Mouse (Mus musculus) brown adipose tissue, adult 24 weeks (tissue): Measurements from ENCODE around the gene Gm10024. TPM values are rescaled to one million over a fixed set of nuclear protein-coding genes. Genes with fewer than 3 reads are reported as not detected.
"Not testable (repeated sequence)": the region's sequence is repeated elsewhere in the genome, so short reads cannot be mapped to it uniquely, and the experiment has no call there.

ENCODE experiments used
- H3K27ac ChIP-seq: fragments of 200-500 bp; replicated peaks from 2 replicates; pipeline ENCODE4 v1.5.1; 2012; ENCODE audit warnings: low read depth, mild to moderate bottlenecking, low read length
- H3K4me1 ChIP-seq: fragments of 200-500 bp; 2 replicates; pipeline ENCODE4 v1.6.1; 2012; ENCODE audit warnings: low read length, mixed read lengths; ENCODE audit not compliant: control insufficient read depth, insufficient read depth, insufficient read length
- H3K4me3 ChIP-seq: fragments of 200-500 bp; 2 replicates; pipeline ENCODE4 v1.5.1; 2012; ENCODE audit warnings: low read depth, mild to moderate bottlenecking, low read length, moderate library complexity; ENCODE audit not compliant: insufficient read depth
- polyA plus RNA-seq: library from polyadenylated mRNA; stranded (reverse); fragments of >200 nt; gene quantifications from 2 replicates; pipeline ENCODE4 v1.2.4, GENCODE M21; 2012; ENCODE audit not compliant: missing spikeins, insufficient read depth, insufficient read length

Gene Gm10024
- not detected in 2 replicates for polyA plus RNA-seq

DNA sequence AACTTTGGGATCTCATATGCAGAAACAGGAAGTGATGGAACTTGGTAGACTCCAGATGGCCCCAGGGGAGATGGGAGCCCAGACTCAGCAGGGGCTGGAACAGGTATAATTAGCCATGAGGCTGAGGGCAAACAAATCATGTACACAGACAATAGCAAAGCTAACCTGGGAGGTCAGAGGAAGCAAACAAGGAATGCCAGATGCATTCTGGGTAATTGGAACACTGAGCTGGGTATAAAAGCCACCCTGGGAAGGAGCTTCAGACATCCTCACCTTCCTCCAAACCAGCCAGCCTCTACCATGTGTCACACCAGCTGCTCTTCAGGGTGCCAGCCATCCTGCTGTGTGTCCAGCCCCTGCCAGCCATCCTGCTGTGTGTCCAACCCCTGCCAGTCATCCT, at the start of gene Gm10024:
Gene Gm10024, plus strand, starts transcription at position 301 of the 400 bp plus-strand sequence.
- H3K4me1 ChIP-seq, H3K4me3 ChIP-seq, H3K27ac ChIP-seq: not testable (repeated sequence)

DNA sequence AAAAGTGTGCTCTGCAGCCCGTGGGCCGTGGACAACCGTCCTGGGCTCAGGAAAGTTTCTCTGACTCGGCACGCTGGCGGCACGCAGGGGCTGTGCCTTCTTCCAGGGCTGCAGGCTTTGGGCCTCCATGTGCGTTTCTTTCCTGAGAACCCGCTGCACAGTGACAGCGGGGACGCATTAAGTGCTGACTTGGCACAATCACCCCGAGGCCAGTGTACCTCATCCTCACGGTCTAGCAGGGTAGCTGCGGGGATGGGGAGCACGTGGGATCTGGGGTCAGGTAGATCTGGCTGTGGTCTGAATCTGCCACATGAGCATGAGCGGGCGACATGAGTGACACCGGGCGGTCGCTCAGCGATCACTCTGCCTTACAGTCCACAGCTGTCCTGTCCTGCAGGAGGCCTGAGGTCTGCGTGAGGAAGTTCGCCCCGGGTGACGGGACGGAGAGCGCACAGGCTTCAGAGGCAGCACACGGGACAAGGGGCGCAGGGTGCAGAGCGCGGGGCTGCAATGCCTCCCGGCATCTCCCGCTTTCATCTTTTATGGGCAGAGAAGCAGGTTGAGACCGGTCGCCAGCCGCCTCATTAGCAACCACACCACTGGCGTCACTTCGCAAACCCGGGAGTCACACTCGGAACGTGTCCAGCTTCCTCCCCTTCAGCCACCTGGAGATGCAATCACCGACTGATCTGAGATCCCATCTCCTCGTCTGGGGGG, 47.1 kb upstream of the Gm10024 start:
- Histone ChIP-seq H3K4me3 (no peak overlapping the region), H3K27ac (no peak overlapping the region), H3K4me1 (no peaks in the 10 kb centered on the region; the same call in 1 of the 2 replicates)

- Histone ChIP-seq H3K4me1 (no peaks in the 10 kb centered on the region; the same call in 1 of the 2 replicates), H3K27ac (no peak overlapping the region)
Measured at GRCm38 (mm10) chr10:77666342-77666741, 44.9 kb upstream of the Gm10024 start.

GRCm38 (mm10) chr10:77667402-77667801, 43.9 kb upstream of the Gm10024 start:
- no peak overlapping the region for H3K27ac ChIP-seq
- H3K4me1 ChIP-seq = no peaks in the 10 kb centered on the region; the same call in 1 of the 2 replicates
- H3K4me3 ChIP-seq = no peak overlapping the region

More at GRCm38 (mm10) chr10:77666342-77666741, 44.9 kb upstream of the Gm10024 start:
- H3K4me3 ChIP-seq = no peak overlapping the region

GRCm38 (mm10) chr10:77670710-77671109, 40.5 kb upstream of the Gm10024 start:
- Histone ChIP-seq H3K4me3 (no peak overlapping the region), H3K4me1 (no peaks in the 10 kb centered on the region; the same call in 1 of the 2 replicates), H3K27ac (no peak overlapping the region)

DNA sequence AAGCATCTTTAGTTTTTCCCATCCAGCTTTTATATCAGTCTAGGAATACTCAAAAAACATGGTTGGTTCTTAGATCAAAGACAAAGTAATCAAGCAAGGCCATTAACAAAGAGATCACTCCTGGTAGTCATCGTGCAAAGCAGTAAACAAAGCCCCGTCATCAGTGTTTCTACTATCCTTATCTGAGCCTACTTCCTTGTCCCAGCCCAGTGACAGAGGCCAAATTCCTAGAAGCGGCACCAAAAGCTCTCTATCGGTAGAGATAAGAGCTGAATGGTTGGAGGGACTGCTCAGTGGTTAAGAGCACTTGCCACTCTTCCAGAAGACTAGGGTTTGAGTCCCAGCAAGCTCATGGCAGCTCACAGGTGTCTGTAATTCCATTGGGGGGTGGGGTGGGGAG, 39.7 kb upstream of the Gm10024 start:
- Histone ChIP-seq H3K4me1 (no peaks in the 10 kb centered on the region; the same call in 1 of the 2 replicates), H3K4me3 (no peak overlapping the region), H3K27ac (no peak overlapping the region)

GRCm38 (mm10) chr10:77673765-77674164, 37.5 kb upstream of the Gm10024 start:
- Histone ChIP-seq H3K27ac (no peak overlapping the region), H3K4me1 (no peaks in the 10 kb centered on the region), H3K4me3 (no peak overlapping the region)

- no peak overlapping the region for H3K4me3 ChIP-seq
- no peaks in the 10 kb centered on the region for H3K4me1 ChIP-seq
- H3K27ac ChIP-seq = no peak overlapping the region
Measured at GRCm38 (mm10) chr10:77677562-77677961, 33.7 kb upstream of the Gm10024 start.

GRCm38 (mm10) chr10:77682994-77683393, 28.3 kb upstream of the Gm10024 start:
- no peaks in the 10 kb centered on the region for H3K4me1 ChIP-seq
- H3K27ac ChIP-seq = no peak overlapping the region
- no peak overlapping the region for H3K4me3 ChIP-seq

DNA sequence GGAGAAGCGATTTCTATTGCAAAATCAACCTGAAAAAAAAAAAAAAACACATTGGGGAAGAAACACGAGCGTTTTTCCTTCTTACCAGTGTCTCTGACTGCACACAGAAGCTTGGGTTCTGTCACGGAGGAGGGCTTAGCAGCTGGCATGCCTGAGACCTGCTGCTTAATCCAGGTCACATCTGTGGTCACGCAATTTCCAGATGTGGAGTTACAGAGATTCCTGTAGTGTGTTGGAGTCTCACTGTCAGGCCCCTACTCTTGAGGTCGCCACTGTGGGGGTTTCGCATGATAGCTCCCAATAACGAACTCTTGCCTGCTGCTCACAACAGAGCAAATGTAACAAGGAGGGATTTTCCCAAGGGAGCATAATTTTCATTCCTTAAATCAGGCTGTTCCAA, 27.1 kb upstream of the Gm10024 start:
- H3K27ac ChIP-seq = no peak overlapping the region
- H3K4me3 ChIP-seq = no peak overlapping the region
- no peaks in the 10 kb centered on the region for H3K4me1 ChIP-seq

- no peak within 1 kb of the TSS for H3K4me3 ChIP-seq
- no peak within 1 kb of the TSS for H3K27ac ChIP-seq
- H3K4me1 ChIP-seq = no peaks in the 10 kb centered on the region
Measured at GRCm38 (mm10) chr10:77685895-77686664, 25.2 kb upstream of the Gm10024 start, which contains the start of gene Tspear. Tspear (plus strand) TSS chr10:77686569.

DNA sequence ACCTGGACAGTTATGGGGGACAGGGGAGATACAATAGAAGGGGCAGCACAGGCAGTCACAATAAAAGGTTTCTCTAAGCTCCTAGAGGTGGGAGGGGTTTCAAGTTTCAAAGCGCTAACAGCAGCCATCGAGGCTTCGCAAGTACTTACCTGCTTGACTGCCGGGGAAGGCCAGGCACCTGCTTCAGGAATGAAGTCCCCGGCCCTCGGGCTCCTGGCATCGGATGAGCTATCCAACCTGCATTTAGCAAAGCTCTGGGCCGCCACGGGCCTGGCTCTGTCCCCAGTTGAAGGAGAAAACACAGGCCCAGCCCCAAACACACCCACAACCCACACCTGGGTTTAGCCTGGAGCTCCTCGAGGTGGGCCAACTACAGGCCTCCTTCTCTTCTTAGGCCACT, 24.2 kb upstream of the Gm10024 start:
- H3K27ac ChIP-seq = no peak overlapping the region
- H3K4me3 ChIP-seq = no peak overlapping the region
- no peaks in the 10 kb centered on the region for H3K4me1 ChIP-seq

- H3K4me3 ChIP-seq, H3K4me1 ChIP-seq, H3K27ac ChIP-seq: not testable (repeated sequence)
Measured at GRCm38 (mm10) chr10:77690356-77690807, 20.9 kb upstream of the Gm10024 start, which contains the start of gene Gm19402. Gm19402 (minus strand) TSS chr10:77690757.

GRCm38 (mm10) chr10:77697133-77697532, 14.1 kb upstream of the Gm10024 start, which contains the start of gene Gm9508:
Gm9508 (minus strand) TSS chr10:77697233.
- no peaks in the 10 kb centered on the region for H3K4me1 ChIP-seq
- H3K4me3 ChIP-seq = no peak within 1 kb of the TSS

GRCm38 (mm10) chr10:77706326-77706725, 4.9 kb upstream of the Gm10024 start, which contains the start of gene Gm10272:
Gm10272 (plus strand) TSS chr10:77706626.
- H3K27ac ChIP-seq = no peak within 1 kb of the TSS
- H3K4me3 ChIP-seq = no peak within 1 kb of the TSS

More at GRCm38 (mm10) chr10:77697133-77697532, 14.1 kb upstream of the Gm10024 start, which contains the start of gene Gm9508:
- no peak within 1 kb of the TSS for H3K27ac ChIP-seq

More at GRCm38 (mm10) chr10:77706326-77706725, 4.9 kb upstream of the Gm10024 start, which contains the start of gene Gm10272:
- no peaks in the 10 kb centered on the region for H3K4me1 ChIP-seq
